In the genomic region with DNA sequence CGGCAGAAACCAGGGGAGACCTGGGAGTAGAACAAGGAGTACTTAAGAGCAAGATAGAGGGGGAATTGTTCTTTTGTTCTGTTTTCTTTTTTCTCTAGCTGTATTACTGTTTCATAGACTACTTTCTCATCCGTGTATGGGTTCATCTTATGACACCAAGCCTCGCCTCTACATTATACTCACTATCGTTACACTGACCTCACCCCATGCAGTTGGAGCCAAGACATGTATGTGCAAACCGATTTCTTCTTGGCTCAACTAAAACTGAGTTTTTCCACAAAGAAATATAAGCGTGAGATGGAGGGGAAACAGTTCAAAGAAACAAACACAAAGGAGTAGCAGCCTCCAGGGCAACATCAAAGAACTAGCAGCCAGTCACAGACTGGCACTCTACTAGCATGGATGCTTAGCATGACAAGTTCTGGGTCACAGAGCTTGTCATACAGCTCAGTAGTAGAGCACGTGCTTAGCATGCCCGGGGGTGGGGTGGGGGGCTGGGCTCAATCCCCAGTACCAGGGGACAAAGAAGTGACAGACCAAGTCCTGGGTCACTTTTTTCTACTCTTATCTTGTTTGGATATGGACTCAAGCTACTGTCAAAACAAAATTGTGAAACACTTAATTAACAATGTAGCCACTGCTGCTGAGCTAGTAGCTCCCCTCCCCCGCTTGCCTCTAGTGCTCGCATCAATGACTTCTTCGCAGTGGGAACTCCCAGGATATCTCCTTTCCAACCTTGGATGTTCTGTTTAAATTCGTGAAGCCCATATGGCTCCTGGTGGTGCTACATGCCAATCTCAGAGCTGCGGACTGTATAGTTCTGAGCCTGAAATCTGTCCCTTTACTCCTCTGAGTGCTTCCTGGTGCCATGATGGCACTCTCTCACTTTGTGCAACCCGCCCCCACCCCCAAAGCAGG, we compare ENCODE assay signal across 19 mouse cellular contexts. TPM values are rescaled to one million over a fixed set of nuclear protein-coding genes. Genes with fewer than 3 reads are reported as not detected.
DNase-seq lines count a peak whose midpoint lies in the region; ATAC-seq and TF ChIP-seq lines count a peak whose summit lies in the region.
"Had no signal": no experiment of that assay in that cellular context is flagged by ENCODE, and none has a peak within 500 bp of the region (broad histone marks: within the 10 kb centered on the region; RNA-seq: fewer than 3 reads in every experiment).

No protein-coding gene starts in this region.

- H3K27me3 ChIP-seq in kidney, embryonic 15.5 days = no peaks in the 10 kb centered on the region
- no peaks in the 10 kb centered on the region for H3K27me3 ChIP-seq in lung, embryonic 15.5 days
- H3K27me3 ChIP-seq: heart, embryonic 12.5 days; intestine, embryonic 15.5 days; midbrain, embryonic 15.5 days had no signal

- DNase-seq in cerebellum, postnatal 36 days = peak; percentile 16 to 24
- DNase-seq in cerebellum, postnatal 4 days (ENCODE audit: low spot score in 2 of 2) = no peak
- no peak for DNase-seq in kidney, adult 8-10 months
- DNase-seq in lung, postnatal 14 days = no peak
- no peak for DNase-seq in MN1 (ENCODE audit: low spot score)
- DNase-seq: B cell, adult 2 months; cerebellum, adult 11-12 months; heart, postnatal 36 days; right cerebral cortex, postnatal 4 days; thymus, adult 18-20 months had no signal

- no peak for TF ChIP-seq CTCF in cortical plate, adult 2 months (IDR thresholded peaks at IDR 0.05; ENCODE audit: extremely low read depth, insufficient read depth, low read length)

- H3K27ac ChIP-seq in kidney, embryonic 15.5 days = no peak overlapping the region
- H3K27ac ChIP-seq in lung, embryonic 15.5 days = no peak overlapping the region
- H3K27ac ChIP-seq in cortical plate, adult 2 months (ENCODE audit: insufficient read depth, low read length) = peak overlapping the region; percentile 35; the same call in 1 of the 2 replicates
- H3K27ac ChIP-seq: embryonic facial prominence, embryonic 10.5 days; intestine, embryonic 15.5 days; macrophage; midbrain, embryonic 15.5 days had no signal

- peaks cover 16% of the 10 kb centered on the region; the same call in 1 of the 2 replicates for H3K36me3 ChIP-seq in kidney, embryonic 15.5 days
- H3K36me3 ChIP-seq in lung, embryonic 15.5 days = no peaks in the 10 kb centered on the region
- H3K36me3 ChIP-seq: intestine, embryonic 15.5 days; midbrain, embryonic 15.5 days had no signal

- WGBS in kidney, embryonic 15.5 days = 69% methylated on average over 14 of the region's 14 CpGs
- WGBS in lung, embryonic 15.5 days = 51% methylated on average over 14 of the region's 14 CpGs

- ATAC-seq in kidney, embryonic 15.5 days (replicated peaks; ENCODE audit: low FRiP score) = peak; percentile 87; the same call in 1 of the 2 replicates
- peak; percentile 81; the same call in 1 of the 2 replicates for ATAC-seq in lung, embryonic 15.5 days (ENCODE audit: borderline replicate concordance, extremely low read depth, low FRiP score, low TSS enrichment)
- ATAC-seq: intestine, embryonic 15.5 days; midbrain, embryonic 15.5 days had no signal

- H3K9ac ChIP-seq in kidney, embryonic 15.5 days = no peak overlapping the region
- H3K9ac ChIP-seq in lung, embryonic 15.5 days = no peak overlapping the region
- H3K9ac ChIP-seq: heart, embryonic 12.5 days; intestine, embryonic 15.5 days; midbrain, embryonic 15.5 days had no signal

- no peak overlapping the region for H3K4me3 ChIP-seq in kidney, embryonic 15.5 days (replicated peaks)
- no peak overlapping the region for H3K4me3 ChIP-seq in lung, embryonic 15.5 days
- no peak overlapping the region for H3K4me3 ChIP-seq in cortical plate, adult 2 months (ENCODE audit: insufficient read depth, low read length)
- H3K4me3 ChIP-seq: embryonic facial prominence, embryonic 10.5 days; erythroblast, embryonic 14.5 days; heart, embryonic 12.5 days; intestine, embryonic 15.5 days; midbrain, embryonic 15.5 days had no signal

- no peaks in the 10 kb centered on the region for H3K9me3 ChIP-seq in kidney, embryonic 15.5 days (replicated peaks)
- no peaks in the 10 kb centered on the region for H3K9me3 ChIP-seq in lung, embryonic 15.5 days
- H3K9me3 ChIP-seq: embryonic facial prominence, embryonic 10.5 days; heart, embryonic 12.5 days; intestine, embryonic 15.5 days; midbrain, embryonic 15.5 days had no signal

- TF ChIP-seq POLR2A in cortical plate, adult 2 months (IDR thresholded peaks at IDR 0.05; ENCODE audit: extremely low read depth, insufficient read depth, low read length) = no peak

- no peaks in the 10 kb centered on the region for H3K4me1 ChIP-seq in kidney, embryonic 15.5 days
- no peaks in the 10 kb centered on the region for H3K4me1 ChIP-seq in lung, embryonic 15.5 days
- H3K4me1 ChIP-seq in cortical plate, adult 2 months (ENCODE audit: control insufficient read depth, insufficient read depth, low read length) = no peaks in the 10 kb centered on the region
- H3K4me1 ChIP-seq: embryonic facial prominence, embryonic 10.5 days; intestine, embryonic 15.5 days; midbrain, embryonic 15.5 days had no signal

- H3K4me2 ChIP-seq in kidney, embryonic 15.5 days = no peak overlapping the region
- no peak overlapping the region for H3K4me2 ChIP-seq in lung, embryonic 15.5 days
- H3K4me2 ChIP-seq: heart, embryonic 12.5 days; intestine, embryonic 15.5 days; midbrain, embryonic 15.5 days had no signal

RNA-seq across cellular contexts. Expression of a gene that starts 15.2 kb away (rescaled TPM):
- 5.7 and 6.4 TPM in 2 replicates for polyA plus RNA-seq in kidney, embryonic 15.5 days (2015; fragmentation: Nextera tagmentation; extraction: Ambion mirVana)
- 4.1 and 4.5 TPM in 2 replicates for polyA plus RNA-seq in lung, embryonic 15.5 days (2015; fragmentation: Nextera tagmentation; extraction: Ambion mirVana)
- 44.6 and 51.7 TPM in 2 replicates for polyA plus RNA-seq in cortical plate, adult 2 months (2012; rRNA removed)

RNA-seq across cellular contexts. Expression of a gene that starts 47.3 kb away (rescaled TPM):
- polyA plus RNA-seq in kidney, embryonic 15.5 days (2015; fragmentation: Nextera tagmentation; extraction: Ambion mirVana) = 1.5 and 2.1 TPM in 2 replicates
- polyA plus RNA-seq in lung, embryonic 15.5 days (2015; fragmentation: Nextera tagmentation; extraction: Ambion mirVana) = 3.7 and 7.2 TPM in 2 replicates
- polyA plus RNA-seq in cortical plate, adult 2 months (2012; rRNA removed) = 1.6 and 2.3 TPM in 2 replicates

Comparison
In these comparisons a context has a peak if more than half of its experiments do, and no peak if none do; other contexts are left out.
1. DNase-seq: peak in cerebellum, postnatal 36 days (2 of 2); none in cerebellum, postnatal 4 days (0 of 2), kidney, adult 8-10 months (0 of 2), lung, postnatal 14 days (single experiment) and MN1 (single experiment).